Mouse (Mus musculus): Measurements from ENCODE around the gene Rad18. TPM values are rescaled to one million over a fixed set of nuclear protein-coding genes. Genes with fewer than 3 reads are reported as not detected.

The Rad18 gene
- polyA plus RNA-seq, 1 experiment, result 11.3 TPM

DNA sequence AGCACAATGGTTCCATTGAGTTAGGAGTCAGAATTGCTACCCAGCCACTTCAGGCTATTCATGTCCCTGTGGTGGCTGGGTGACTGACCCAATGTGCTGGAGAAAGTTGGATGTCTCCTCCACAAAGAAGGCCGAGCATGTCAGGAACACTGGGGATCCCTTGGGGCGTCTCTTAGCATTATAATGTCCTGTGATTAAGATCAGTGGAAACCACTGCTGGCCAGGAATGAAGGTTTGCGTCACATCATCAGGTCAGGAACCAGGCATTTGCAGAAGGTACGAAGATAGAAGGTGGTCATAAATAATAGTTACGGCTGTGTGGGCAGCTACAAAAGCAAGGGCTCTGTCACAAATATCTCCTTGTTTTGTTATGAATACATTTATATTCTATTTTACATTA is 111.5 kb downstream of the Rad18 start:
- H3K4me3 ChIP-seq (ENCODE audit: insufficient read depth, poor library complexity, severe bottlenecking), result no peak overlapping the region
- TF ChIP-seq MAX (IDR thresholded peaks at IDR 0.05), result no peak
- TF ChIP-seq USF1 (IDR thresholded peaks at IDR 0.05; ENCODE audit: low read depth), result no peak
- no peak for TF ChIP-seq FOSL1 (IDR thresholded peaks at IDR 0.05; ENCODE audit: insufficient read depth, low read length, poor library complexity, severe bottlenecking)
- no peak for TF ChIP-seq MYOG (IDR thresholded peaks at IDR 0.05; ENCODE audit: control insufficient read depth, extremely low read depth, insufficient read length)
- TF ChIP-seq MYOD1 (IDR thresholded peaks at IDR 0.05; ENCODE audit: control insufficient read depth, insufficient read length, low read depth), result no peak
- TF ChIP-seq CTCF (IDR thresholded peaks at IDR 0.05; ENCODE audit: control insufficient read depth, insufficient read depth, insufficient read length), result no peak
- no peak for TF ChIP-seq CEBPB (IDR thresholded peaks at IDR 0.05; ENCODE audit: low read depth)
- no peak overlapping the region for H3ac ChIP-seq (ENCODE audit: control insufficient read depth, insufficient read length, low read depth)
- no peaks in the 10 kb centered on the region for H3K36me3 ChIP-seq (ENCODE audit: control insufficient read depth, insufficient read depth)
- no peaks in the 10 kb centered on the region for H3K79me3 ChIP-seq (ENCODE audit: low read depth)
- no peaks in the 10 kb centered on the region for H3K79me2 ChIP-seq (ENCODE audit: control insufficient read depth, insufficient read depth)
- no peaks in the 10 kb centered on the region for H3K27me3 ChIP-seq (ENCODE audit: control insufficient read depth, insufficient read depth, insufficient read length)

DNA sequence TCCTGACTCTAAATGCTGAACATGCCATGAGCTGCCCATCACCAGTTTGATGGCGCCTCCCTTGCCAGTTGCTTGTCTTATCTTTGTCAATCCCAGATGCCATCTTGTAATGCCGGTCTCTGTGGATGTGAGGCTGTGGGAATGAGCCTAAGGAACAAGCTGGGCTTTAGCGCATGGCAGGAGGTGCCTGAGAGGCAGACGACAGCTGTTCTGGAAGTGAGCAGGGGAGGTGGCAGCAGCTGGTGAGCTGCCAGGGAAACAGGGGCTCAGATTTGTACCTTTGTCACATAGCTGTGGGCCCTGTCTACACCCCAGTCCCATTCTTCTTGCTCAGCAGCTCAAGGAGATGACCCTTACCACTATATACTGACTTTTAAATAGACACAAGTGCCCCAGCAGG is 114.5 kb downstream of the Rad18 start:
- Histone ChIP-seq H3K79me3 (ENCODE audit: low read depth) (no peaks in the 10 kb centered on the region), H3K4me3 (ENCODE audit: insufficient read depth, poor library complexity, severe bottlenecking) (no peak overlapping the region), H3K79me2 (ENCODE audit: control insufficient read depth, insufficient read depth) (no peaks in the 10 kb centered on the region), H3K36me3 (ENCODE audit: control insufficient read depth, insufficient read depth) (no peaks in the 10 kb centered on the region), H3K27me3 (ENCODE audit: control insufficient read depth, insufficient read depth, insufficient read length) (no peaks in the 10 kb centered on the region), H3ac (ENCODE audit: control insufficient read depth, insufficient read length, low read depth) (no peak overlapping the region)
- TF ChIP-seq MYOD1 (IDR thresholded peaks at IDR 0.05; ENCODE audit: control insufficient read depth, insufficient read length, low read depth) (no peak), USF1 (IDR thresholded peaks at IDR 0.05; ENCODE audit: low read depth) (no peak), CTCF (IDR thresholded peaks at IDR 0.05; ENCODE audit: control insufficient read depth, insufficient read depth, insufficient read length) (no peak), MAX (IDR thresholded peaks at IDR 0.05) (no peak), FOSL1 (IDR thresholded peaks at IDR 0.05; ENCODE audit: insufficient read depth, low read length, poor library complexity, severe bottlenecking) (no peak), MYOG (IDR thresholded peaks at IDR 0.05; ENCODE audit: control insufficient read depth, extremely low read depth, insufficient read length) (no peak), CEBPB (IDR thresholded peaks at IDR 0.05; ENCODE audit: low read depth) (no peak)

DNA sequence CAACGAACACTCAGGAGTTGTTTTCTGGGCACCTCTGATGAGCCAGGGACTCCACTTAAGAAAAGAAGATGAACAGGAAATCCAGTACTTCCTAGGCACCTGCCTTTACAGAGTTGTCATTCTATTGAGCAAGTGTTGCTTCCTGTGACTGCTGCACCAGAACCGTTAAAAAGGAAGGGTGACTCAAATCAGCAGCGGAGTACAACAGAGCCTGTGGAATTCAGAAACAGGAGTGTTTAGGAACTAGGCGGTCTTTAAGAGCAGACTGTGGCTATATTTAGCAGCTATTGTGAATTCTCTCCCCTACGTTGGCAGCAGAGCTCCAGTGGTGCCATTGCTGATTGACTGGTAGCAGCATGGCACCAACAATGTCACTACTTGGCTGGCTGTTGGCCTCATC is 119.3 kb downstream of the Rad18 start:
- Histone ChIP-seq H3ac (ENCODE audit: control insufficient read depth, insufficient read length, low read depth) (no peak overlapping the region), H3K79me3 (ENCODE audit: low read depth) (no peaks in the 10 kb centered on the region), H3K79me2 (ENCODE audit: control insufficient read depth, insufficient read depth) (no peaks in the 10 kb centered on the region), H3K27me3 (ENCODE audit: control insufficient read depth, insufficient read depth, insufficient read length) (no peaks in the 10 kb centered on the region), H3K36me3 (ENCODE audit: control insufficient read depth, insufficient read depth) (no peaks in the 10 kb centered on the region), H3K4me3 (ENCODE audit: insufficient read depth, poor library complexity, severe bottlenecking) (no peak overlapping the region)
- TF ChIP-seq USF1 (IDR thresholded peaks at IDR 0.05; ENCODE audit: low read depth) (no peak), CEBPB (IDR thresholded peaks at IDR 0.05; ENCODE audit: low read depth) (no peak), FOSL1 (IDR thresholded peaks at IDR 0.05; ENCODE audit: insufficient read depth, low read length, poor library complexity, severe bottlenecking) (no peak)

DNA sequence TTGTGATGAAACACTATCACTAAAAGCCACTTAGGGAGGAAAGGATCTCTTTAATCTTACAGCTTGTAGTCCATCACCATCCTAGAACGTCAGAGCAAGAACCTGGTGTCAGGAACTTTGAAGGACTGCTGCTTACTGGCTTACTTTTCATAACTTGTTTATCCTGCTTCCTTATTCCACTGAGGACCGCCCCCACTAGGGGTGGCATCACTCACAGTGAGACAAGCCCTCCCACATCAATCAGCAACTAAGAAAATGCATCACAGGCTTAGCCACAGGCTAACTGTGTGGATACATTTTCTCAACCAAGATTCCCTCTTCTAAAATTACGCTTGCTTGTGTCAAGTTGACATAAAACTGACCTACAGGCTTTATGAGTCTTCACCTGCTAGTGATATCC is 121.9 kb downstream of the Rad18 start:
- TF ChIP-seq CEBPB (IDR thresholded peaks at IDR 0.05; ENCODE audit: low read depth) (no peak), MAX (IDR thresholded peaks at IDR 0.05) (no peak), MYOG (IDR thresholded peaks at IDR 0.05; ENCODE audit: control insufficient read depth, extremely low read depth, insufficient read length) (no peak), FOSL1 (IDR thresholded peaks at IDR 0.05; ENCODE audit: insufficient read depth, low read length, poor library complexity, severe bottlenecking) (no peak), CTCF (IDR thresholded peaks at IDR 0.05; ENCODE audit: control insufficient read depth, insufficient read depth, insufficient read length) (no peak), MYOD1 (IDR thresholded peaks at IDR 0.05; ENCODE audit: control insufficient read depth, insufficient read length, low read depth) (no peak), USF1 (IDR thresholded peaks at IDR 0.05; ENCODE audit: low read depth) (no peak)
- H3K4me3 ChIP-seq (ENCODE audit: insufficient read depth, poor library complexity, severe bottlenecking), result no peak overlapping the region
- H3K79me3 ChIP-seq (ENCODE audit: low read depth), result no peaks in the 10 kb centered on the region
- no peaks in the 10 kb centered on the region for H3K79me2 ChIP-seq (ENCODE audit: control insufficient read depth, insufficient read depth)
- H3K36me3 ChIP-seq (ENCODE audit: control insufficient read depth, insufficient read depth), result no peaks in the 10 kb centered on the region
- H3ac ChIP-seq (ENCODE audit: control insufficient read depth, insufficient read length, low read depth), result no peak overlapping the region
- H3K27me3 ChIP-seq (ENCODE audit: control insufficient read depth, insufficient read depth, insufficient read length), result no peaks in the 10 kb centered on the region

DNA sequence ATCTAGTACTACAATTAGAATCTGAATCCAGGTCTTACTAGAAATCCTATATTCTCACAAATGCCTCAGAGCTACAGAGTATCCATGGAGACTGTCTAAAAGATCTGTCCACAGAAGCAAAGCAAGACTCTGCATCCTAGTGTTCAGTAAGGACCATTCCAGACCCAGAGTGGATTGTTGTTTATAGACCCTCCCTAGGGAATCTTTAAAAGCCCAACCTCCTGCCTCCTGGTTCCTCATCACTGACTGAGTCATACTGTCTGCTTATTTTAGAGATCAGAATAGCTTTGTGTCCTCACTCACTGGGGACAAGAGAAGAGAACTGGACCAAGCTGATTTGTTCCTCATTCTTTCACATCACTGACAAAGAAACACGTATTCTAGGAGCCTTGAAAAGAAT is 126.1 kb downstream of the Rad18 start:
- Histone ChIP-seq H3K4me3 (ENCODE audit: insufficient read depth, poor library complexity, severe bottlenecking) (no peak overlapping the region), H3K79me2 (ENCODE audit: control insufficient read depth, insufficient read depth) (no peaks in the 10 kb centered on the region), H3K79me3 (ENCODE audit: low read depth) (no peaks in the 10 kb centered on the region), H3K27me3 (ENCODE audit: control insufficient read depth, insufficient read depth, insufficient read length) (peaks cover 12% of the 10 kb centered on the region), H3K36me3 (ENCODE audit: control insufficient read depth, insufficient read depth) (no peaks in the 10 kb centered on the region), H3ac (ENCODE audit: control insufficient read depth, insufficient read length, low read depth) (no peak overlapping the region)
- TF ChIP-seq CTCF (IDR thresholded peaks at IDR 0.05; ENCODE audit: control insufficient read depth, insufficient read depth, insufficient read length) (no peak), USF1 (IDR thresholded peaks at IDR 0.05; ENCODE audit: low read depth) (no peak), MYOG (IDR thresholded peaks at IDR 0.05; ENCODE audit: control insufficient read depth, extremely low read depth, insufficient read length) (no peak), FOSL1 (IDR thresholded peaks at IDR 0.05; ENCODE audit: insufficient read depth, low read length, poor library complexity, severe bottlenecking) (no peak), MAX (IDR thresholded peaks at IDR 0.05) (no peak), MYOD1 (IDR thresholded peaks at IDR 0.05; ENCODE audit: control insufficient read depth, insufficient read length, low read depth) (no peak), CEBPB (IDR thresholded peaks at IDR 0.05; ENCODE audit: low read depth) (no peak)

Other genes starting within 250 kb of the Rad18 start
- 3.0 TPM for gene Cav3, start 237.2 kb downstream of the Rad18 start, polyA plus RNA-seq (2012; fragmentation: generic; extraction: Trizol)
- gene Oxtr, start 206.7 kb downstream of the Rad18 start, polyA plus RNA-seq (2012; fragmentation: generic; extraction: Trizol), result 0.04 TPM

Data from C2C12 (cell line).